Mouse (Mus musculus) embryonic fibroblast, embryonic 13.5 days (primary cell): ENCODE measurements around the gene Prr14.

ENCODE experiments used
- CTCF ChIP-seq: IDR thresholded peaks from 2 replicates; pipeline ENCODE4 v1.5.1; 2011; ENCODE audit warnings: mild to moderate bottlenecking, control low read depth, low read length, moderate library complexity, borderline replicate concordance; ENCODE audit not compliant: insufficient read depth
- POLR2A ChIP-seq: IDR thresholded peaks from 2 replicates; pipeline ENCODE4 v1.6.1; 2011; ENCODE audit warnings: low read depth, mild to moderate bottlenecking, control low read depth, low read length, moderate library complexity

DNA sequence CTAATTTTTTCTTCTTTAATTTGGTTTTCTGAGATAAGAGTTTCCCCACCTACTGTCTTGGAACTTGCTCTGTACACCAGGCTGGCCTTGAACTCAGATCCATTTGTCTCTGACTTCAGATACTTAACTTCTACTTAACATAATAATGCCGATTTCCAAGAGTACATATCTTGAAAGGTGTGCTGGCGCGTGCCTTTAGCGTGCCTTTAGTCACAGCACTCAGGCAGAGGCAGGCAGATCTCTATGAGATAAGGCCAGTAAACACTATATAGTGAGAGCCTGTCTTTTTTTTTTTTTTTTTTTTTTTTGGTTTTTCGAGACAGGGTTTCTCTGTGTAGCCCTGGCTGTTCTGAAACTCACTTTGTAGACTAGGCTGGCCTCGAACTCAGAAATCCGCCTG is 56.9 kb downstream of the Prr14 start:
- TF ChIP-seq CTCF (no peak), POLR2A (no peak)
